Mouse (Mus musculus) midbrain, embryonic 10.5 days (tissue): ENCODE results near the gene Osbpl10. TPM values are rescaled to one million over a fixed set of nuclear protein-coding genes. Genes with fewer than 3 reads are reported as not detected.

Experiments used
- DNase-seq: peaks from one replicate; pipeline ENCODE4 v3.0.0-alpha.2; 2017; ENCODE audit warnings: low spot score
- H3K27ac ChIP-seq: fragments of 300-500 bp; sonication (generic); replicated peaks from 2 replicates; pipeline ENCODE4 v1.5.1; 2016; ENCODE audit warnings: mild to moderate bottlenecking
- H3K27me3 ChIP-seq: fragments of 300-500 bp; sonication (generic); 2 replicates; pipeline ENCODE4 v1.6.1; 2016; ENCODE audit warnings: low read depth, mild to moderate bottlenecking; ENCODE audit not compliant: poor library complexity, severe bottlenecking
- H3K36me3 ChIP-seq: fragments of 300-500 bp; sonication (generic); 2 replicates; pipeline ENCODE4 v1.6.1; 2016; ENCODE audit warnings: mild to moderate bottlenecking, moderate library complexity
- H3K4me1 ChIP-seq: fragments of 300-500 bp; sonication (generic); 2 replicates; pipeline ENCODE4 v1.6.1; 2016
- H3K4me3 ChIP-seq: fragments of 300-500 bp; sonication (generic); 2 replicates; pipeline ENCODE4 v1.5.1; 2016; ENCODE audit warnings: mild to moderate bottlenecking, moderate library complexity
- H3K9me3 ChIP-seq: fragments of 300-500 bp; sonication (generic); replicated peaks from 2 replicates; pipeline ENCODE4 v1.6.1; 2016; ENCODE audit warnings: mild to moderate bottlenecking
- WGBS: fragments of 180-500 bp; shearing (Covaris S2); methylation state at CpG from one replicate; pipeline ENCODE4 v1.1.7; 2016; 5-methylcytosine and 5-hydroxymethylcytosine counted together
- polyA plus RNA-seq: library from polyadenylated mRNA; unstranded; fragments of >200 nt; fragmentation: Nextera tagmentation; extraction: Ambion mirVana; gene quantifications from 2 replicates; pipeline ENCODE4 v1.2.1, GENCODE M21; 2016

The Osbpl10 gene
- polyA plus RNA-seq, 1 experiment from 2014 or later = 1.5 TPM

DNA sequence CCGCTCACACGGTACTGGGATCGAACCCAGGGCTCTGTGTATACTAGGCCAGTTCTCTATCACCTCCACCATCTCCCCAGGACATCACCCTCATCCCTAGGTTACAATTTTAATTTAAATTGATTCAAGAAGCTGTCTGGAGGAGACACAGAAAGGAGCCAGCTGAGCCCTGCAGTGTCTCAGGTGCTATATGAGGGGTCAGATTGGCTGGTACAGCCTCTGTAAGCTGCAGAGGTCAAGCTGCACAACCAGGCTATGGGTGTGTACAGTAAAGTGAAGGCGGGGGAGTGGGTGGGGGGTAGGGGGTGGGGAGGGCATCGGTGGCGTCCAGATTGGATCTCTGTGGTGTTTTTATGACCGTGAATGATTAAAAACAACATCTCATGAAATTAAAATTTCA, 186.0 kb downstream of the Osbpl10 start:
- 0 out of 2 replicates have a peak, but pooled peaks cover under 1% of the 10 kb centered on the region for H3K4me1 ChIP-seq

DNA sequence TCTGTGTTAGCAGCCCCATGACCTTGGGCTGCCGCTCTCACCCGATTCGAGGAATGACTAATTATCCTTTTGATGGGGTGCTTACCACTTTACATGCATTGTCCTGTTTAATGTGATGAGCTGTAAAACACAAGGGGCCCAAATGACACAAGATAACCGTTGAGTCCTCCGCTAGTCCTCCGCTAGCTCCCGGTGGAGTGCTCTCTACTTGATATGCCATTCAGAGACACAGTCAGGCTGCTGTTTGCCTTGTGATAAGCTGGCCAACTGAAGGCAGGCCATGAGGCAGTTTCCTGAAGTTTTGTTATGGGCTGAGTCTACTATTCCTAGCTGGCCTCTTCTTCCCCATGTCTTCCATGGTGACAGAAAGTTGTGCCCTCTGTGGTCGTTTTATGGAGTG, 187.6 kb downstream of the Osbpl10 start:
- Histone ChIP-seq H3K36me3 (no peaks in the 10 kb centered on the region), H3K4me1 (no peaks in the 10 kb centered on the region), H3K27me3 (no peaks in the 10 kb centered on the region), H3K27ac (no peak overlapping the region), H3K9me3 (no peaks in the 10 kb centered on the region), H3K4me3 (no peak overlapping the region)
- WGBS = 89% methylated on average over 8 of the region's 8 CpGs
- no peak for DNase-seq

More for the DNA sequence above, 186.0 kb downstream of the Osbpl10 start:
- H3K36me3 ChIP-seq = no peaks in the 10 kb centered on the region
- no peak overlapping the region for H3K4me3 ChIP-seq
- 84% methylated on average over 7 of the region's 7 CpGs for WGBS
- DNase-seq = no peak
- no peaks in the 10 kb centered on the region for H3K9me3 ChIP-seq
- H3K27ac ChIP-seq = no peak overlapping the region
- H3K27me3 ChIP-seq = no peaks in the 10 kb centered on the region

DNA sequence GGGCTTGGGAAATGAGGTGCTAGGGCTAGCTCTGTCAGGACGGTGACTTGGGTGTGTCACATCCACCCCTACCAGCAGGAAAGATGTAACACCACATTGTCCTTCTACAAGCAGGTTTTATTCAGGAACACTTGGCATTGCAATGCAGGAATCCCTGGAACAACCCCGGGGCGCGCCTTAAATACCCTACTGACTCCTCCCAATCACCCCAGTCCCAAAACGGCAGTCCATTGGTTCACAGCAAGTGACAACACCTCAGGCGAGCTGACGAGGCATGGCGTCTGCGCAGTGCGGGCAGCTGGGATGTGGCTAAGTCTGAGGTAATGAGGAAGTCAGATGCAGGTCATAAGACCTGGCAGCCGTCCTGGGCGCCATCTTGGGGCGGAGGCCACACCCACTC, 191.2 kb downstream of the Osbpl10 start:
- Histone ChIP-seq H3K36me3 (no peaks in the 10 kb centered on the region), H3K27me3 (no peaks in the 10 kb centered on the region), H3K4me3 (no peak overlapping the region), H3K4me1 (no peaks in the 10 kb centered on the region), H3K27ac (no peak overlapping the region), H3K9me3 (no peaks in the 10 kb centered on the region)
- WGBS = 88% methylated on average over 13 of the region's 13 CpGs
- no peak for DNase-seq

DNA sequence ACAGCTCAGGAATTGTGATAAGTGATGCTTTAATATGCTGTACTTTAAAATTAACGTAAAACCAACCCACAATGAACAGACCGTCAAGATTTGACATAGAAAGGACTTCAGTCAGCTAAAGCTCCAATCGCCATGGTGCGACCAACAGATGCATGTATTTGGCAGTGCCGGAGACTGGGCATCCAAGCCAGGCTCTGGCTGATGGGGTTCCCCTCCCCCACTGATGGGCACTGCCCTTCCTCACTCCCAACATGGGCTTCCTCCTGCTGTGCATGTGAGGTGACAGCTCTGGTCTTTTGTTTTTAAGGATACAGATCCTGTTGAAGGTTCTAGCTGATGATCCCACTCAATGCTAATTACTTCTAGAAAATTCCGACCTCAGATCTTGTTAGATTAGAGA, 193.7 kb downstream of the Osbpl10 start:
- no peak overlapping the region for H3K4me3 ChIP-seq
- H3K36me3 ChIP-seq = no peaks in the 10 kb centered on the region
- 97% methylated on average over 6 of the region's 6 CpGs for WGBS
- H3K27ac ChIP-seq = no peak overlapping the region
- no peaks in the 10 kb centered on the region for H3K27me3 ChIP-seq
- H3K9me3 ChIP-seq = no peaks in the 10 kb centered on the region
- no peaks in the 10 kb centered on the region for H3K4me1 ChIP-seq
- DNase-seq = no peak

DNA sequence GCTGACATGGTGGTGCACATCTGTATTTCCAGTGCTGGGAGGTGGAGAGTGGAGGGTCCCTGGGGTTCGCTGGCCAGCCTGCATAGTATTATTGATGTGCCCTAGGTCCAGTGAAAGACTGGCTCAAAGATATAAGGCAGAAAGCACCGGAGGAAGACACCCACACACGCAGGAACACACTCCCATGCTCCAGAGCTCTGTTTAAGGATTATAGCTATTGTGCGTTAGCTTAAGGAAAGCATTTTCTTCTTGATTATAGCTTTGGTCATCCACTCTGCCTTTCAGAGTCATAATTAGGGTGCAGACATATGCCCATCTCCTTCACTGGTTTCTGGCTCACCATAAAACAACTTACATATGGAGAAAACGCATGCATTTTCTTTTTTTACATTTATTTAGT, 200.8 kb downstream of the Osbpl10 start:
- 89% methylated on average over 5 of the region's 5 CpGs for WGBS
- Histone ChIP-seq H3K4me1 (peaks cover 4% of the 10 kb centered on the region; the same call in 1 of the 2 replicates), H3K9me3 (no peaks in the 10 kb centered on the region), H3K4me3 (no peak overlapping the region), H3K36me3 (no peaks in the 10 kb centered on the region), H3K27me3 (no peaks in the 10 kb centered on the region), H3K27ac (no peak overlapping the region)
- no peak for DNase-seq

DNA sequence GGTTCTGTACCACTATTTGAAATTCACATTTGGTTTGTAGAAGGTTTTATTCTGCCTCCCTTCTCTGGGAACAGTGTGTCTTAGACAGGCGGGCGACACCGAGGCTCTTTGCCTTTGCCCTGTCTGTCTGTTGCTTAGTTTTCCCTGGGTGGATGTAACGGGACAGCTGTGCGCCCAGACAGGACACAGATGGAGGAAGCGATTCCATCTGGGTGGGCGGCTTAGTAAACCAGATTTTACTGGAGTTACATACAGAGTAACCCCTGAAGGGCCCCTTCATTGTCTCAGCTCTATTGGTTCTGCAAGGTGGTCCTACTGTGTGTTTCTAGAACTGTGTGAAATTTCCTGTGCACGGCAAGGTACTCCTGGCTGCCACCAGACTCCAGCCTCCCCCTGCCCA, 201.6 kb downstream of the Osbpl10 start:
- H3K27ac ChIP-seq = no peak overlapping the region
- no peak overlapping the region for H3K4me3 ChIP-seq
- no peaks in the 10 kb centered on the region for H3K27me3 ChIP-seq
- no peaks in the 10 kb centered on the region for H3K36me3 ChIP-seq
- 79% methylated on average over 8 of the region's 8 CpGs for WGBS
- DNase-seq = no peak
- peaks cover 4% of the 10 kb centered on the region; the same call in 1 of the 2 replicates for H3K4me1 ChIP-seq
- H3K9me3 ChIP-seq = no peaks in the 10 kb centered on the region

DNA sequence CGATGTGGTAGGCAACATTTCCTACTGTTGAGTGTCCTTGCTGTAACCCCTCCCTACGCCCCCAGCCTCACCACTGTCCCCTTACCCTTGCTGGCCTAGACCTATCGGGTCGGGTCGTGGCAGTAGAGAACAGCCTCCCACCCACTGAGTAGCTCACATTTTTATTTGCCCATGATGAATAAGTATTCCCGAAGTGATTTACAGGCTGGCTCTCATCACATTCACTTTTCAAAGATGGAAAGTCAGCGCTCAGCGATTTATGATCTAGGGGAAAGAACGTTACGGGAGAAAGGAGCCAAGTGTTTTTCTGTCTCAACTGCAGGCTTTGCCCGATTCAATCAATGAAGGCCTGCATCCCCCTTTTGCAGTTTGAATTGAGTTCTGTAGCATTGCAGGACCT, 208.0 kb downstream of the Osbpl10 start:
- no peaks in the 10 kb centered on the region for H3K27me3 ChIP-seq
- no peak for DNase-seq
- no peaks in the 10 kb centered on the region for H3K9me3 ChIP-seq
- no peak overlapping the region for H3K27ac ChIP-seq
- WGBS = 90% methylated on average over 11 of the region's 11 CpGs
- H3K36me3 ChIP-seq = no peaks in the 10 kb centered on the region
- no peak overlapping the region for H3K4me3 ChIP-seq
- no peaks in the 10 kb centered on the region; the same call in 1 of the 2 replicates for H3K4me1 ChIP-seq

DNA sequence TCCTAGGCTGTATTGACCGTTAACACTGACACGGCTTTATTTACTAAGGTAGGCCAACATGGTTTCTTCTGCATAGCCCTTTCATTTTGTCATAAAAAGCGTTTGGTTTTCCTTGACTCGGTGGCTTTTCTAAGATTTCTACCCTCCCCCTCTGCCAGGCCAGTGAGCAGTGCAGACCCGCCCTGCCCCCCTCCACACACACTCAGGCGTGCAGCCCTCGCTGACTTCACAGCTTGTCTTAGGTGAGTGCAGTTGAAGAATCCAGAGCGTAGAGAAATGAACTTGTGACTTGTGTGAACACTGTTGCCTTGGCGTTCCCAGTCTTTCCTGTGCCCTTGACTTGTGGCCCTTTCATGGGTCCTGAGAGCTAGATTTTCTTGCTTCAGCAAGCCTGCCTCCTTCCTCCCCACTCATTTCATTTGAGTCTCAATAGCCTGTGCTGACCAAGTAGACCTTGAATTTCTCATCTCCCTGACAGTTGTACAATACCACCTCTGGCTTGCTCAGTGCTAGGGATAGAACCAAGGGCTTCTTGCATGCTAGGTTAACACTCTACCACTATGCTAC, 212.1 kb downstream of the Osbpl10 start:
- Histone ChIP-seq H3K27ac (no peak overlapping the region), H3K4me1 (no peaks in the 10 kb centered on the region; the same call in 1 of the 2 replicates), H3K27me3 (no peaks in the 10 kb centered on the region), H3K9me3 (no peaks in the 10 kb centered on the region), H3K36me3 (no peaks in the 10 kb centered on the region), H3K4me3 (no peak overlapping the region)
- WGBS = 88% methylated on average over 9 of the region's 9 CpGs
- DNase-seq = no peak

DNA sequence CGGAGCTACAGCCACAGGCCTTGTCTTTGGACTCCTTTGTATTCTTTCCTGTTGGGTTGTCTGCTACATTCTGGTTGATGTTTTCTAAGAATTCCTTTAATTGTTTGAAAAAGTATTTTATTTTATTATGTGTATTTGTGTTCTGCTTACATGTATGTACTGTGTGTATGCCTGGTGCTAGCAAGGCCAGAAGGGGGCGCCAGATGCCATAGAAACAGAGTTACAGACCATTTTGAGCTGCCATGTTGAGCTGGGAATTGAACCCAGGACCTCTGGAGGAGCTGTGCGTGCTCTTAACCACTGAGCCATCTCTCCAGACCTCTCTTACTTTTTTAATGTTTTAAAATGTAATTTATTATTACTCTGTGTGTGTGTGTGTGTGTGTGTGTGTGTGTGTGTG, 214.5 kb downstream of the Osbpl10 start:
- WGBS = 82% methylated on average over 3 of the region's 3 CpGs
- Histone ChIP-seq H3K27ac (no peak overlapping the region), H3K9me3 (no peaks in the 10 kb centered on the region), H3K27me3 (no peaks in the 10 kb centered on the region), H3K4me3 (no peak overlapping the region), H3K4me1 (no peaks in the 10 kb centered on the region; the same call in 1 of the 2 replicates), H3K36me3 (no peaks in the 10 kb centered on the region)
- DNase-seq = no peak

DNA sequence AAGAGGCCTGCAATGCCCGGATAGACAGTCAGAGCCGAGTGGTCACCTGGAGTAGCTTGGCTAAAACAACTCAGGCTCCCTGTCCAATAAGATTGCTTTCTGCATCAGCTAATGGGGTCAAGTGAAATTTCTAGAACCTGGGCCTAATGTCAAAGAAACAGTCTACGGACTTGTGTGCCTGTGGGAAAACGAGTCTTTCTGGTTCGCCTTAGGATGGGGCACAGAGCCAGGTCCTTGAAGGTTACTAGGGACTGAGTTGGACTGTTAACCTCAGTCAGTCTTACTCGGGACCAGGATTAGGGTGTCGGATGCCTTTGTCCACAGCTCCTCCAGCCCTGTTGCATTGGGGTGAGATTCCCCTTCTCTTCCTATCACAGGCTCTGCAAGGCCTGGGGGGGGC, 218.7 kb downstream of the Osbpl10 start:
- no peaks in the 10 kb centered on the region for H3K9me3 ChIP-seq
- H3K27ac ChIP-seq = no peak overlapping the region
- no peaks in the 10 kb centered on the region for H3K4me1 ChIP-seq
- H3K36me3 ChIP-seq = no peaks in the 10 kb centered on the region
- H3K4me3 ChIP-seq = no peak overlapping the region
- DNase-seq = no peak
- H3K27me3 ChIP-seq = no peaks in the 10 kb centered on the region
- 83% methylated on average over 7 of the region's 7 CpGs for WGBS

DNA sequence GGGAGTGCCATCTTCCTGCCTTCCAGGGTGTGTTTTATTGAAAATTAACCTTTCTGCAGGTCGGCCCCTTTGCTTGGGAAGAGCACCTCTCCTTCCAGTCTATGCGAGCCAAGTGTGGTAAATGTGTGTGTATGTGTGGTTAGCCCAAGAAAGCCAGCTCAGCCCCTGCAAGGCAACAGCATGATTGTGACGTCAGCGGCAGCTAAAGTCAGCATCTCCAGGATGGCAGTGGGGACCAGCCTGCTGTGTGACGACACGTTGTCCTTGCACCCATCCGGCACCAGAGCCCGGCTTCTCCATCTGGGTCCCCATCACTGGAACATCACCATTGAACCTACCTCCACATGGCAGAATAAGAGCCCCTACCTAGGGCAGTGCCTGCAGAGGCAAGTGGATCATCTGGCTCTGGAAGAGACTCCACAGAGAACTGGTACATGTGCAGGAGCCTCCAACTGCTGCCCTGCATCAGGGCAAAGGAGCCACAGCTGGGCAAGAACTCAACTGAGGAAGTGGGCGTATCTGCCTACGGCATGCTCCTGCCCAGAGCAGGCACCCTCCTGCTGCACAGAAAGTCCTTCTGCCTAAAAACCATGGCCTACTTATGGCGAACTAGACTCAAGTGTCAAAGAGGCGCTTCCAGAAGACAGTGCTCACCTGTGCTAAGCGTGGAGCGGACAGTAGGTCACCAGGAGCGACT, 221.9 kb downstream of the Osbpl10 start:
- H3K4me1 ChIP-seq = 0 out of 2 replicates have a peak, but pooled peaks cover under 1% of the 10 kb centered on the region
- no peak for DNase-seq
- H3K27me3 ChIP-seq = no peaks in the 10 kb centered on the region
- H3K36me3 ChIP-seq = no peaks in the 10 kb centered on the region
- no peak overlapping the region for H3K4me3 ChIP-seq
- no peaks in the 10 kb centered on the region for H3K9me3 ChIP-seq
- 96% methylated on average over 15 of the region's 15 CpGs for WGBS
- no peak overlapping the region for H3K27ac ChIP-seq

DNA sequence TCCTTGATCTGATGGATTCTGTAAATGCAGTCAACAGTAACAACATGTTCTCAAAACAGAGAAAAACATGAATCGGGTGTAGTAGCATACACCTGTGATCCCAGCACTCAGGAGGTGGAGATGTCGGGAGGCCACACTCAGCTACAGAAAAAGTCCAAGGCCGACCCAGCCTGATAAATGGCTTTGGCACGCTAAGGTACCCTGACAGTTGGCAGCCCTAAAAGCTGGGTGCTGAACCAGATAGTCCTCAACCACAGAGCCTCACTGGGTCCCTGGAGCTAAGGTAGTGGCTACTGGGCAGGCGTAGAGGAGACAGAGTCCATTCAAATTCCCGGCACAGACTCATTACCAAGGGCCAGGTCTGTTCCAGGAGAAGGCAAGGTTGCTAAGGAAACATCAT, 222.9 kb downstream of the Osbpl10 start:
- no peak for DNase-seq
- no peak overlapping the region for H3K27ac ChIP-seq
- no peaks in the 10 kb centered on the region for H3K9me3 ChIP-seq
- 93% methylated on average over 6 of the region's 6 CpGs for WGBS
- H3K36me3 ChIP-seq = no peaks in the 10 kb centered on the region
- no peak overlapping the region for H3K4me3 ChIP-seq
- H3K4me1 ChIP-seq = peaks cover 7% of the 10 kb centered on the region; the same call in 1 of the 2 replicates
- H3K27me3 ChIP-seq = no peaks in the 10 kb centered on the region

DNA sequence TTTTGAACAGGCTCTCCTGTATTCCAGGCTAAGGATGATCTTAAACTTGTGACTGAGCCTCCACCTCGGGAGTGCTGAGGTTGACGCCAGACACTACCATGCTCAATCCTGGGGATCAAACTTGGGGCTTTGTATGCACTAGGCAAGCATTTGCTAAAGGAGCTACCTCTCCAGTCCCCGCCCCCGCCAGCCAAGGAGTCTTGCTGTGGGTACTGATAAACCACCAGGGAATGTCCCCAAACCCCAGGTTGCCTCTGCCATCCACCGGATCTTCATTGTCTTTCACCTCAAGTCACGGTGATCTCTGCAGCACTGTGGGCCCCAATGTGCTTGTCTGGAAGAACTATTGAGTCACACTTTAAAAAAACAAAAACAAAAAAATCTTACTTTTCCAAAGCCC, 224.8 kb downstream of the Osbpl10 start:
- WGBS = 42% methylated on average over 6 of the region's 6 CpGs
- Histone ChIP-seq H3K27ac (no peak overlapping the region), H3K27me3 (no peaks in the 10 kb centered on the region), H3K4me1 (peaks cover 8% of the 10 kb centered on the region; the same call in 1 of the 2 replicates), H3K36me3 (no peaks in the 10 kb centered on the region), H3K9me3 (no peaks in the 10 kb centered on the region), H3K4me3 (no peak overlapping the region)
- DNase-seq = no peak
